Mouse (Mus musculus) telencephalon, adult 2 months (tissue): Measurements from ENCODE around the gene Fam162a.
A peak's percentile ranks its signal among the peaks of the same experiment; 100 is the strongest.
"Not testable (repeated sequence)": the region's sequence is repeated elsewhere in the genome, so short reads cannot be mapped to it uniquely, and the experiment has no call there.

Experiments used
- DNase-seq: peaks from one replicate; pipeline ENCODE4 v3.0.0-alpha.2; 2011; ENCODE audit warnings: low read depth, low spot score

The Fam162a gene

DNA sequence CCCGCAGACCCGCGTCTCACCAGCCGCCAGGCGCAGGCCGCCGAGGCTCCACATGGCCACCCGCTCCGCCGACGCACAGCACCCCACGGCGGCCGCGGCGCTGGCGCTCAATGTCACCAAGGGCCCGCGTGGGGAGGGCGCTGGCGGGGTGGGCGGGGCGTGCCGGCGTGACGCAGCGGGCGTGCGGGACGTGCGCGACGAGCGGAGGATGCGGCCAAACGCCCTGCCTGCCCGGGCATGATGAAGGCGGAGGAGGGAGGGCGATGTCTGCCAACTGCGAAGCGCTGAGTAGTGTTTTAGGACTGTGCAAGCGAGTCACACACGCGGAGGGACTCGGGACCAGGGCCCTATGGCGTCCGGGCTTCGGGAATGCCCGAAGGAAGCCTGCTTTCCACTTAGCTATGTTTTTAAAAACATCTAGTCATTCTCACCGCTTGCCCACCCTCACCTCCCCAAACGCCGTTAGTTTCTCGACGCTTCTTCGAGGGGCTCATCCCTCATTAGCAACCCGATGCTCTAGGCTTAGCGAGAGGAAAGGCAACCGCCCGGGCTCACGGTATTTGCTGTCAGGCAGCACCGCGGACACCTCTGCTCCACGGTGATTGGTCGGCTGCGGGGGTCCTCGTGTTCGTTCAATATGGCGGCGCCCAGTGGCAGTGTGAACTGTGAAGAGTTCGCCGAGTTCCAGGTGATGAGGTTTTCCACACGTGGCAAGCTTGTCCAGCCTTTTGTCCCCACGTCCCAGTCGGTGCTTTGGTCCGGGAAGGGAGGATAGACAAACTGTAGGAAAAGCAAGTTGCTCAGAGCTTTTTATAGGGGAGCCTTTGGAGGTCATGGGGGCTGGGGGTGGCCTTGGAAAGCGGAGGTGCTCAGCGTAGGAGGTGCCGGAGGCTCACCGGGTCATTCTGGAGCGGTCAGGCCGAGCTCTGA, at the start of gene Fam162a, which contains the start of gene Ccdc58:
TSS of gene Fam162a (minus strand) at position 145 of the 930 bp plus-strand sequence.
TSS of gene Ccdc58 (plus strand) at position 236 of the 930 bp plus-strand sequence.
- DNase-seq: peak; percentile 79

DNA sequence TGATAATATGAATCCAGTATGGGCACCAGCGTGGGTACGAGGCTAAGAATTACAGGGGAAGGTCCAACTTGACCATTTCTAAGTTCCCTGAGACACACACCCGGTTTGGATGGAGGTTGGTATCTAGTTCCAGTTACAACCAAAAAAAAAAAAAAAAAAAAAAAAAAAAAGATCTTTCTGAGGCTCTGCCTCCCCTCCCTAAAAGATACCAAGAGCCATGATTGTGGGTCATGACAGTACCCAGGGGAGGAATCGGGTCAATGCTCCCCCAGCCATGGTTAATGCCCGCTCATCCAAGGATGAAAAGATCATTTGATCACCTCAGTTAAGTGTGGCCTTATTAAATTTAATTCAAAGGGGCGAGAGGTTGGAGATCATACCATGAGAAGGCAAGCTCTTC, 44.4 kb upstream of the Fam162a start:
- not testable (repeated sequence) for DNase-seq

DNA sequence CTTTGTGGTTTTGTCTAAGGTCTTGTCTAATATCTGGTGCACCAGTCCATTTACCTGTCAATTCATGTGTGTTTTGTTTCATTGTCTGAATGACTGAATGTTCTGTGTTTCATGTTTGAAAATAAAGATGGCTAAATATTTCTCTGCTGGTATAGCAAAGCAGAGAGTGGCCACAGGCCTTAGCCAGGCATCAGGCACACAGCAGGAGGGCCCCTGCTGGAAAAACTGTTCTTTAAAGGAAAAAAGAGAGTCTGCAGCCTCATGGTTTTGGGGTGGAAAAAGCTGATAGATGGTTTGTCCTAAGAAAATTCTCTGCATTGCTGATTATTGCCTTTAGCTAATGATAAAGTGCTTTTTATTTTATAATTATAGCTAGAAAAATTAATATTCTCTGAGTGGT, 40.1 kb upstream of the Fam162a start:
- DNase-seq: not testable (repeated sequence)

DNA sequence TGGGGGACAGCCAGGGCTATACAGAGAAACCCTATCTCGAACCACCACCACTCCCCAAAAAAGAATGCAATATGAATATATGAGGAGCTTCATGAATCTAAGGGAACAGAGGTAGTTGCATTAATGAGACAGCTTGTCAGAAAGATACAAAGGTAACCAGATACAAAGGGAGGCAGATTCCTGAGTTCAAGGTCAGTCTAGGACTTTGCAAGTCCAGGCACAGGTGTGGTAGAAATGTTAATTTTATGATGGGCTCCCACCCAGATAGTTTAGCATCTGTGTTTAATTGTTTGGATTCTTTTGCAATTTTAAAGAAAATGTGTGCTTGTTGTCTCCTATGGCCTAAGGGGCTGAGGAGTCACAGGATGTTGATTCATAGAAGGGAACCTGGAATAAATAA, 30.8 kb upstream of the Fam162a start:
- no peak for DNase-seq

DNA sequence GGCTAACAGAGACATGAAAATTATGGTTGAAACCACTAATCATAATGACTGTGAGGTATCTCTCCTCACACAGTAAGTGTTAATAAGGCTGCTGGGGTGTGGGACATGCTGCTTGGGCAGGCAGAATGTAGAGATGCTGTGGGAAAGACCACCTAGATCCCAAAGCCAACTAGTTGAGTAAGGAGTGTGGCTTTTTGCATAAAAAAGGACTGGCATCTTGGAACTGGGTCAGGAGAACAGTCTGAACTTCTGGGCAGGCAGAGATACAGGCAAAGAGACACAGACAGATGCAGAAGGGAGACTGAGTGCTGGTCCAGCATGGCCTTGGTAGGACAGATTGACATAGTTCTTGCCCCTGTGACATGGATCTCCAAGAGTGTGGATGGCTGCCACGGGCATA, 30.1 kb upstream of the Fam162a start:
- no peak for DNase-seq

DNA sequence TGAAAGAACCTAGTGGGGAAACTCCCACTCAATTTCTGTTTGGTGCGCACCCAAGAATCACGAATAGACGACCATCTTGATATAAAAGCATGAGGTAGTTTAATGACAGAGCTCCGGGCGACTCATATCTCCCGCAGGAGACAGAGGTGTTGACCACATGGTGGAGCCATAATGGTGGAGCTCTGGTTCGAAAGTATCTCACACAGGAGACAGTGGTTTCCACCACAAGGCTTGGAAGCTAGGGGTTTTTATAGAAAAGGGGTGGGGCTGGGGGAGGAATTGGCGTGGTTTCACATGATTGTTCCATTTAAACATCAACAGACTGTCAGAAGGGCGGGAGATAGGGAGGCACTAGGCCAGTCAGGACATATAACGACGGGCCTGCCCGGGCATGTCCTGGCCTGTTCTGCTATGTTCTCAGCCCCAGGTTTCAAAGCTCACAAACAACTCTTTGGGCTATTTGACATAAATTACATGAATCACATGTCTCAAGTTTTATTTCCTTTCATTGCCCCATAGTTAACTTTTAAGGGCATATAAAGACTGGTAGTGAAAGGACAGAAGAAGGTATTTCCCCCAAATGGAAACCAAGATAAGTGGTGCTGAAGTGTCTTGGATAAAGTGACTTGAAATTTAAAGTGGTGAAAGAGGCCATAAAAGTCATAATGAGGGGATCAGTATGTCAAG, 26.6 kb upstream of the Fam162a start:
- DNase-seq: not testable (repeated sequence)

DNA sequence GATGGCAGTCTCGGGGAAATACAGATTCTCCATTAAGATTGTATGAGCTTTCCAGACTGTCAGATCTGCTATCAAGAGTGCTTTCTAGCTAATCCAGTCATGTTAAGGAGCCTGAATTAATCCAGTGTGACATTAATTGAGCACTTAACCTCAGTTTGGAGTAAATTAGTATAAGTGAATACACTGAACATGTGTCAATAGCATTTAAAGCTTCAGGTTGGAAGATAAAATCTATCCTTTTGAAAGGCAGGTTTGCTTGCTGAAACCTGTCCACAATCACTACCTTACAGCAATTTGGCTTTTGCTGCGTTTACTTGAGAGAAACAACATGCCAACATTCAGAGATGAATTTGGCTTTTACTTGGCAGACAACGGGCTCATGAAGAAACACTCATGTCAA, 22.7 kb upstream of the Fam162a start:
- no peak for DNase-seq

DNA sequence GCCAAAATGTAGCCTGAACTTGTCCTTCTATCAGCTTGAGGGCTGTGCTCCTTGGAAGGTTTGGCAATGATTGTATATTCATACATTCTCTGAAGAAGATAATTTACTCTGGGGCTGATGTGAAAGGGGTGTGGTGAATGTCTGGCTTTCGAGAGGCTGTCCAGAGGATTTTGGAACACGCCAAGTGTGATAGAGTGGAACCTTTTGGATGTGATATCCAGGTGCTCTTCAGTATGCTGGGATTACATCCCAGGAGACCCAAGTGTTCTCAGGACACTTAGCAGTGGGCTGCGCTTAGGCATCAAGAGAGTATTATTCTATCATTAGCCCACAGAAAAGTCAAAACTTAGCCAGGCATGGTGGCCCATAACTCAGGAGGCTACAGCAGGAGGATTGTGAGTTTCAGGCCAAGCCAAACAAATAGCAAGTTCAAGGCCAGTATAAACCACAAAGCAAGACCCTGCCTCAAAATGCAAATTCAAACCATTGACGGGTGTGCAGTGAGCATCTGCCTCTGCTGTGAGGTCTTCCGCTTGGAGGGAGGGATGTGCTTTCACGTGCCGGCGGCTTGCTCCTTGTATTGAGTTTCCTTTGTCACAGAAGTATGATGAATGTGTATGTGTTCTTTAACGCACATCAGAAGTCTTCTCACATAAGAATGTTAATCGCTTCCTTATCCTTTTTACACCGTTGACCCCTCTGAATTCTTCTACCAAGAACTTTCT, 19.6 kb upstream of the Fam162a start:
- DNase-seq: no peak

DNA sequence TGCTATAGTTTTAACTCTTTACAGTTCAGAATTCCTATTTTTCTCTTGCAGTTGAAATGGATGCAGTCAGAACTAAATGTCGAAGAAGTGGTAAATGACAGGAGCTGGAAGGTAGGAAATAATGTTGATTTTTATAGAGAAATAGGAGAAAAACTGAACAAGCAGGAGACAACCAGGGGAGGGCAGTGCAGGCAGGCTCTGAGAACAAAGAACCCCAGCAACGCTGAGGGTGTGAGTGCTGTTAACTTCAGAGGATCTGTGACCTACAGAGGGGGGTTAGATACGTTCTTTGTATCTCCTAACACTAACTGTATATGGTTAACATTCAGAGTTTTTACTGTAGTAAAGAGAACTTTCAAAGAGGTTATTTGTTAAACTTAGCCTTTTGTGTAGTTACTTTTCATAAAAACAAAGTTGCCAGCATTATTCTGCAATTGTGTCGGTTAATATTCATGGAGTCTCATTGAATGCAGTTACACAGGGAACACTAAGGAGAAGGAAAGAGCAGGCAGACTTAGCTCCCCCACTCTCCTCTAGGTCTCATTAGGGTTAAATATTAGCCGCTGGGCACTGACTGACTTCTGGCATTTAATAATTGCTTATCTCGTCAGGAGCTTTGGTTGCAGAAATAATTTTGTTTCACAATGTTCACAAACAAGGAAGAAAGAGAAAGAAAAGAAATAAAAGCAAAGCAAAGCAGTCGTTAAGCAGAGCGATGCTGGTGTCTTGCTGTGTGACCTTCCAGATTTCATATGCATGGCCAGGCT, 18.6 kb upstream of the Fam162a start:
- no peak for DNase-seq

DNA sequence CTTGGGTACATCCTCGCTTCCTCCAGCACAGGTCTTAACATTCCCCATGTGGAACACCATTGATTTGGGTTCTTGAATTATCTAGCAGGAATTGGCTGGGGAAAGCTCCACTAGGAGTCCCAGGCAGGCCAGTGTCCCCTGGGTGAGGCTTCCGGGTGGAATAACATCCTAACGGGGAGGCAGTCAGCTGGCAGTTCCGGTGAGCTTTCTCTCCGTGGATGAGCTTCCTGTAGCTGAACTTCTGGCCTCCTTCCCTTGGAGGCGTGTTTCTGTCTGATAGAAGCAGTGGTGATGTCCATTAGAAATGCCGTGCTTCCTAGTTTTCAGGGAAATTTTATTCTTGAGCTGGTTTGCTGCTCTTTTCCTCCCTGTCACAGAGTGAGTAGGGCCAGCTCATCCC, 17.7 kb upstream of the Fam162a start:
- DNase-seq: no peak

DNA sequence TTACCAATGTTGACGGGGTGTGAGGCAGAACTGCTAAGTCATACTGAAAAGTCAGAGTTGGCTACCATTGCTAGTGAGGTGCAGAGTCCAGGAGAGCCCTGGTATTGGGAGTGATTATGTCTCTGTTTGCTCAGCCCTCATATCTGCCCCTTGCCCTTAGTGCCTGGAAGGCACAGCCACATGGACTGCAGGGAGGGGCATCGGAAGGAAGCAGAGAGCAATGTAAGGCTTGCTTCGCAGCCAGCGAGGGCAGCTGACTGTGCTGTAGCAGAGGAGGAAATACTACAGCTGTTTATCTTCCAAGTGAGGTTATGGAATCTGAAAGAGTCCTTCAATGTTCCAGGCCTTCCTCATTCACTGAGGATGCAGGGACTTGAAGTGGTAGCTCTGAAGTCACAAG, 16.5 kb upstream of the Fam162a start:
- no peak for DNase-seq

DNA sequence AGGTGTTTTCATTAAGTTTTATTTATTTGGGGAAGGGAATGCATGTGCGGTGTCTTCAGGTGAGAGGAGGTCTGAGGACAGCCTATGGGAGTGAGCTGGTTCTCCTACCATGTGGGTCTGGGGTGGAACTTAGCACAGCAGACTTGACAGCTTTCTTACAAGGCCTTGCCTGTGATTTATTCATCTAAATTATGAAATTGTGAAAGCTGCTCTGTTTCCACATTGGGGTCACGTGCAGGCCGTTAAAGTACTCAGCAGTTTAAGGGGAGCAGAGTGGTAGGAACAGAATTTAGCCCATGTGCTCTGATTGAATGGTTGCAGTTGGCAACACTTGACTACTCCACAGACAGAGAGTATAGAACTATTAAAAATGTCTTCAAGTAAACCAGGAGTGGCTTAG, 8.5 kb upstream of the Fam162a start:
- no peak for DNase-seq

DNA sequence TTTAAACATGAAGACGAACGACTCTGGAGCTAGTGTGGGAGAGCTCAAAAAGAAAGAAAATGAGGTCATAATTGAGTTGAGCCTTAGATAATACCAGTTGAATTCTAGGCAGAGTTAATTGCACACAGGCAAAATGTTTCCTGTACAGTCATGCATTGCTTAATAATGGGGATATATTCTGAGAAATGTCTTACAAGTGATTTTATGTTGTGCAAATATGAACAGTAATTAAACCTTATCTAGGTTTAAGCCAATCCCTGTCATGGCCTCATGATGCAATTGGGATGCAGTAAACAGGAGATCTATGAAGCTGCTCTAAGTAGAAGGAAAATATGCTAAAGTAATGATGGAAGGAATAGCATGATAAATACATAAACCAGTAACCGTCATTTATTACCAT, 3.4 kb upstream of the Fam162a start:
- no peak for DNase-seq

DNA sequence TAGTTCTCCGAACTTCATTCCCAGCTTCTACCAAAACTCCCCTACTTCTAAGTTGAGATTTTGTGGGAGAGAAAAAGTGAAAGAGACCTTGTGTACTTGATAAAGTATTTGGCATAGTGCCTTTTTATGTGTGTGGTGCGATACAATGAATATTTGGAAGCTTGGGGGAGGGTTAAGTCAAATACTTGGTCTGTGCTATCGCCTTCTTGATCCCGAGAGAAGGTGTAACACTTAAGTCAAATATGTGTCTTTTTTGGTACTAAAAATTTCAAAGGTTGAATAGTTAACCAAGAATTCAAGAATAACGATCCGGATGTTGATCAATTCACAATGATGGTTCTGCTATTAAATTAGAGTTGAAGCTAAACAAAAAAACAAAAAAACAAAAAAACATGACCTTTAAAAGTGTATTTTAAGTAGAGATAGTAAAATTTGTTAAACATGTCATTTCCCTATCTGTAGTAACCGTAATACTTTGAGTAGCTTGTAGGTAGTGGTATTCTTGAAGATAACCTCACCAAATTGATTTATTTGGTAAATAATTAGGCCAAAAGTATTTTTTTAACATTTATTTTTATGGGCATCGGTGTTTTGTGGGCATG, 1.1 kb upstream of the Fam162a start:
- DNase-seq: no peak

DNA sequence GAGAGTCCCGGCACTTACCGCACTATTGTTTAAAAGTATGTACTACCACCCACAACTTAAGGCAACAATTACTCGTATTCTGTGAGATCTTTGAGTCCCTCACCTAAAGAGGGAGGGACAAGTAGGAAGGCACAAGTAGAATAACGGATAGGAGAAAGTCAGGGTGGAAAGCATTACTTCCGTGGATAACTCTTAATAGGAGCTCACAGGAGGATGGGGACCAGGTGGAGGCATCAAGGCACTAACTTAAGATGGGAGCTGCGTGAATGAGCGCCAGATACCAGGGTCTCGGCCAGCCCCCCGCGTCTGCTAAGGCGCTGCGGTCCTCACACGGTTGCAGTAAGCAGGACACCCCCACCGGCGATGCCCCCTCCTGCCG, 334 bp downstream of the Fam162a start:
- no peak for DNase-seq

DNA sequence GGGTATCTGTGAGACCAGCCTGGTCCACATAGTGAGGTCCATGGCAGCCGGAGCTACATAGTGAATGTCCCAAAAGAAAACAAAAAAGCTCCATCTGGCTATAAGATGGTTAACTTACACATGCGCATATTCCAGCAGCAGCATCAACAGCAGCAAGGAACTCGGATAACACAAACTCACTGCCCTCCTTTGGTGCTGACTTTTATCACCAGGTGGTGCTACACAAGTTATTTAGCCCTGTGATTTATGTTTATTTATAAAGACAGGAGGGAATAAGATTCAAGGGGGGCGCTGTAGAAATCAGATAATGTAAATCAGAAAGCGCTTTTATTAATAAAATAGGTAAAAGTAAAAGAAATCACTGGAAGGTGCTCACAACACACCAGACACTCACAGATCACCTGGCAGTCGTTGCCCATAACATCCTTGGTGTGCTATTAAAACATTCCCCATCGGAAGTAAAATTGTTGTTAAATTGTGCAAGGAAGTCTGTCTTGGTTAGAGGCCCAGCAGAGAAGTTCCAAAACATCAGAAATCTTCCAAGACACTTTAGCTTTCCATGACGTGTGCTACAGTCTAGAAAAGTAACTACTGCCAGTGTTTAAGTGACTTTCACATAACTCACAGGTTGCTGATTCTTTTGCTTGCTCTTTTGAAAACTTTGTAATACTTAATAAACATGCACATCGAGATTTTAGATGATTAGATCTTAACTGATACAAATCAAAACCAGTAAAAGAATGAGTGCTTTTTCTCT, 1.4 kb downstream of the Fam162a start:
- DNase-seq: no peak

DNA sequence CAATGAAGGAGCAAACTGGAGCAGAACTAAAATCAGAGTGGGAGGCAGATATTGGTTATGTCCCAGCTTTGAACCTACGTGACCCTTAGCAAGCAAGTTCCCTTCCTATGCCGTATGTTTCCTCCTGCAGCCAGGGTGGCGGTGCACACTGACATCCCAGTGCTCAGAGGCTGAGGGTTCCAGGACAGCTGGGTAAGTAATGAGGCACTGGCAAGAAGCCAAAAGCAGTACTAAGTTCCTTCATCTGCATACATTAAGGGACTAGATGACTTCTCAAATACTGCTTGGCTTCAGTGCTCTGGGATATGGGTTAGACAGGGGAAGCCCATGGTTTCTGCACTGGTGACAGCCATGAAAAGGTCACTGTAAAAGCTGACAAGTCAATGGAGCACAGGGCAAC, 3.0 kb downstream of the Fam162a start:
- DNase-seq: no peak

DNA sequence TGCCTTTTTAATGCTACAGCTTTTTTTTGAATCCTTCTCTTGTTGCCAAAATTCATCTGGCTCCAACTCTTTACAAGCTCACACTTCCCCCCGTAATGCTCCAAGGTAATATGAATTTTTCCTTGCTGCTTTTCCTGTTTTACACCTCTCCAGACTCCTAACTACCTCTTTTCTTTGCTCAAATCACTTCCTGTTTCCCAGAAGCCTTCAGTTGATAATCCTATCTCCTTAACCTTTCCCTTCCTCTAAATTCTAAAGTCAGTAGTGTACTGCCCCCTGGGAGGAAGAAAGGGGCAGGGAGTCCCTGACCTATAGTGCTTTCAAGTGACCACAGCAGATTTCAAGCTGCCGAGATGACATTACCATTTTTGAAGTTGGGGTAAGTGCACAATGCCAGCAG, 3.7 kb downstream of the Fam162a start:
- DNase-seq: no peak

DNA sequence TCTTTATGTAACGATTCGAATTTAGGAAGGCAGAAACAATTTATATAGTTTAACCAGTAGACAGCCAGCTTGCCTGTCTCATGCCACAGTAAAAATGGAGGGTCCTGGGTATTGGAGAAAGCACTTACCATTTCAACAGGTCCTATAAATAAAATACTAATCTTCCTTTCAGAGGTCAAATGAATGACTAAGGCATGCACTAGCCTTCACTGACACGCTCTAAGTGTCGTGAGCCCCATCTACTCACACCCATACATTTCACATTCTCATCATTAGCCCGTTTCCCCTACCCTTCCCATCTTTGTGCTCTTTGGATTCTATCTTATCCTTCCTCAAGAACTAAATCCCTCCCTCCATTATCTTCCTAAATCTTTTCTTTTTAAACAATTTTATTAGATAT, 6.5 kb downstream of the Fam162a start:
- DNase-seq: no peak

DNA sequence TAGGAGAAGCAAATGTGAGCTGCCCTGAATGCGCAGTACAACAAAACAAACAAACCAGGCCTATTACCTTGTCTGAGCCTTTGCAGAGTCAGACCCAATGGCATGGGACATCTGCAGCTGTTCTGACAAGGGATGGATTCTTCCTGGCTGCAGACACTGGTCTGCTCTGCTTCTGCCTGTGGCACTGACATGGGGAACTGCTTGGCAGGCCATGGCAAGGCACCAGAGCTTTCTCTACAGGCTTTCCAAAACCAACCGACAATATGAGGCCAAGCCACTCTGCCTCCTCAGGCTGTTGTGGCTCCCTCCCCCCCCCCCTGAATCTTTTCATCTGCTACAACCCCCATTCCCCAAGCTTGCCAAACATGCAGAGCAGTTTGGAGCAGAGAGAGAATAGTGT, 8.1 kb downstream of the Fam162a start:
- no peak for DNase-seq
